Mouse (Mus musculus): ENCODE data around the gene Galnt2. TPM values are rescaled to one million over a fixed set of nuclear protein-coding genes. Genes with fewer than 3 reads are reported as not detected.
A peak's percentile ranks its signal among the peaks of the same experiment; 100 is the strongest.

Gene Galnt2
- polyA plus RNA-seq, 1 experiment = 8.1 TPM

- no peaks in the 10 kb centered on the region for H3K36me3 ChIP-seq (ENCODE audit: control insufficient read depth, insufficient read depth, low read length)
- no peak overlapping the region for H3K4me3 ChIP-seq (ENCODE audit: low read depth, low read length)
- H3K4me1 ChIP-seq (ENCODE audit: control insufficient read depth, insufficient read depth, insufficient read length, low read length) = peaks cover 24% of the 10 kb centered on the region
- no peak for TF ChIP-seq POLR2A (IDR thresholded peaks at IDR 0.05; ENCODE audit: low read depth, low read length)
- TF ChIP-seq CTCF (IDR thresholded peaks at IDR 0.05; ENCODE audit: extremely low read depth, insufficient read length, insufficient replicate concordance, low read depth, low read length) = no peak
- H3K27me3 ChIP-seq (ENCODE audit: control insufficient read depth, insufficient read depth, low read length) = no peaks in the 10 kb centered on the region
- H3K27ac ChIP-seq (ENCODE audit: insufficient read depth, low read depth, low read length) = no peak overlapping the region
- 38% methylated on average over 8 of the region's 8 CpGs for WGBS
Measured at GRCm38 (mm10) chr8:124265798-124266197, 34.6 kb downstream of the Galnt2 start.

DNA sequence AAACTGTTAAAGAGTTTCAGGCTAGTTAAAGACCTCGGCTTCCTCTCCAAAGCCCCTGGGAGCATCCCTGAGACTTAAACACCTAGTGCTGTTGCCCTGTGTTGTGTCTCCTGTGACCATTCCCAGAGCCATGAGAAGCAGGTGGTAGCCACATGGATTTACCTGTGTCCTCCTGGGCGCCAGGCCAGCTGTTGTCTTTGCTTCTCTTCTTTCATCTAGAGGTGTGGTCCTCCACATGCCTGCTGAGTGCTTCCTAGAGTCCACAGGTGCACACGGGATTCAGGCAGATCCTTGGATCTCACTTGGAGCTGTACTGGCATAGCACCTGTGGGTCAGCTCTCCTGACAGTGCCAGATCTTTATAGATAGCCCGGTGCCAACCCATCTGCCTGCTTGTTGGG is 36.0 kb downstream of the Galnt2 start:
- WGBS = 25% methylated on average over 4 of the region's 4 CpGs
- Histone ChIP-seq H3K4me3 (ENCODE audit: low read depth, low read length) (no peak overlapping the region), H3K4me1 (ENCODE audit: control insufficient read depth, insufficient read depth, insufficient read length, low read length) (peaks cover 31% of the 10 kb centered on the region), H3K36me3 (ENCODE audit: control insufficient read depth, insufficient read depth, low read length) (peaks cover 1% of the 10 kb centered on the region; the same call in 1 of the 2 replicates), H3K27me3 (ENCODE audit: control insufficient read depth, insufficient read depth, low read length) (no peaks in the 10 kb centered on the region), H3K27ac (ENCODE audit: insufficient read depth, low read depth, low read length) (peak overlapping the region; percentile 54)
- TF ChIP-seq CTCF (IDR thresholded peaks at IDR 0.05; ENCODE audit: extremely low read depth, insufficient read length, insufficient replicate concordance, low read depth, low read length) = no peak
- TF ChIP-seq POLR2A (IDR thresholded peaks at IDR 0.05; ENCODE audit: low read depth, low read length) = no peak

DNA sequence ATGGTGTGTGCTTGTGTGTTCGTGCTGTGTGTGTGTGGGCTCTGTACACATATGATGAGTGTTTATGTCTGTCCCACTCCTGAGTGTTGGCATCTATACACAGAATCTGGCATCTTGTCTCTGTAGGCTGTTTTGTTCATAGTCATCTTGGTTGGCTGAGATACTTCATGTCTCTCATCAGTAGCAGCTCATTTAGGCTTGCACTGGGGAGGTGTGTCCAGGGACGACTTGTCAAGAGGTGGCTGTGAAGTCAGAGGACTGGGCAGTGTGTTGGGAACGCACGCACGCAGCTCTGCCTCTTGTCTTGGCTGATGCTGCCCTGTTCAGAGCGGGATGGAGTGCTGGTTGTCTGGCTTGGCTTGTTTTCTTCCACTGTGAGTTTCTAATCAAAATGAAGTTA is 39.3 kb downstream of the Galnt2 start:
- no peak for TF ChIP-seq POLR2A (IDR thresholded peaks at IDR 0.05; ENCODE audit: low read depth, low read length)
- no peak for TF ChIP-seq CTCF (IDR thresholded peaks at IDR 0.05; ENCODE audit: extremely low read depth, insufficient read length, insufficient replicate concordance, low read depth, low read length)
- Histone ChIP-seq H3K27me3 (ENCODE audit: control insufficient read depth, insufficient read depth, low read length) (no peaks in the 10 kb centered on the region), H3K27ac (ENCODE audit: insufficient read depth, low read depth, low read length) (no peak overlapping the region), H3K4me3 (ENCODE audit: low read depth, low read length) (no peak overlapping the region), H3K36me3 (ENCODE audit: control insufficient read depth, insufficient read depth, low read length) (peaks cover 3% of the 10 kb centered on the region; the same call in 1 of the 2 replicates), H3K4me1 (ENCODE audit: control insufficient read depth, insufficient read depth, insufficient read length, low read length) (peaks cover 35% of the 10 kb centered on the region)
- whole genome bisulfite sequencing = 94% methylated on average over 6 of the region's 6 CpGs

- no peak for TF ChIP-seq POLR2A (IDR thresholded peaks at IDR 0.05; ENCODE audit: low read depth, low read length)
- TF ChIP-seq CTCF (IDR thresholded peaks at IDR 0.05; ENCODE audit: extremely low read depth, insufficient read length, insufficient replicate concordance, low read depth, low read length) = no peak
- Histone ChIP-seq H3K4me1 (ENCODE audit: control insufficient read depth, insufficient read depth, insufficient read length, low read length) (peaks cover 32% of the 10 kb centered on the region), H3K36me3 (ENCODE audit: control insufficient read depth, insufficient read depth, low read length) (peaks cover 3% of the 10 kb centered on the region; the same call in 1 of the 2 replicates), H3K27ac (ENCODE audit: insufficient read depth, low read depth, low read length) (peak overlapping the region; percentile 75; the same call in 1 of the 2 replicates), H3K27me3 (ENCODE audit: control insufficient read depth, insufficient read depth, low read length) (no peaks in the 10 kb centered on the region), H3K4me3 (ENCODE audit: low read depth, low read length) (no peak overlapping the region)
- WGBS = 75% methylated on average over 11 of the region's 11 CpGs
Measured at GRCm38 (mm10) chr8:124270904-124271303, 39.7 kb downstream of the Galnt2 start.

GRCm38 (mm10) chr8:124271518-124271917 is 40.3 kb downstream of the Galnt2 start:
- H3K27ac ChIP-seq (ENCODE audit: insufficient read depth, low read depth, low read length) = peak overlapping the region; percentile 75
- WGBS = 78% methylated on average over 12 of the region's 12 CpGs
- no peak overlapping the region for H3K4me3 ChIP-seq (ENCODE audit: low read depth, low read length)
- no peaks in the 10 kb centered on the region for H3K27me3 ChIP-seq (ENCODE audit: control insufficient read depth, insufficient read depth, low read length)
- H3K4me1 ChIP-seq (ENCODE audit: control insufficient read depth, insufficient read depth, insufficient read length, low read length) = peaks cover 30% of the 10 kb centered on the region
- H3K36me3 ChIP-seq (ENCODE audit: control insufficient read depth, insufficient read depth, low read length) = peaks cover 3% of the 10 kb centered on the region; the same call in 1 of the 2 replicates
- TF ChIP-seq POLR2A (IDR thresholded peaks at IDR 0.05; ENCODE audit: low read depth, low read length) (no peak), CTCF (IDR thresholded peaks at IDR 0.05; ENCODE audit: extremely low read depth, insufficient read length, insufficient replicate concordance, low read depth, low read length) (no peak)

DNA sequence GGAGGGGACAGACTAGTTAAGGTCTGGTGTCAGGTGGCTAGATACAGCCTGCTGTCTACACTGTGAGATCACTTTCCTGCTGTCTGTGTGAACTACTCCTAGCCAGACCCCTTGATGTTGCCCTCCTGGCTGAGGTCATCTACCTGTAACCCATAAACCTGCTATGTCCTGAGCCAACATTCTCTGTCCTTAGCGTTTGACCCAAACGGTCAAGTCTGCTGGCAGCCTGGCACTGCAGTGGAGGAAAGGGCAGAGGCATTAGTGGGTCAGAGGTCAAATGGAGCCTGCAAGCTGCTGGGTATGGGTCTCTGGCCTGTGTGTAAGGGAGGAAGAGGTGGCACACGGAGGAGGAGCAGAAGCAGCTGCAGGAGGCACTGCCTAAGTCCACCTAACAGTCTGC is 41.6 kb downstream of the Galnt2 start:
- Histone ChIP-seq H3K4me3 (ENCODE audit: low read depth, low read length) (no peak overlapping the region), H3K27ac (ENCODE audit: insufficient read depth, low read depth, low read length) (peak overlapping the region; percentile 72), H3K27me3 (ENCODE audit: control insufficient read depth, insufficient read depth, low read length) (no peaks in the 10 kb centered on the region), H3K36me3 (ENCODE audit: control insufficient read depth, insufficient read depth, low read length) (peaks cover 3% of the 10 kb centered on the region; the same call in 1 of the 2 replicates), H3K4me1 (ENCODE audit: control insufficient read depth, insufficient read depth, insufficient read length, low read length) (peaks cover 26% of the 10 kb centered on the region)
- whole genome bisulfite sequencing = 68% methylated on average over 3 of the region's 3 CpGs
- no peak for TF ChIP-seq CTCF (IDR thresholded peaks at IDR 0.05; ENCODE audit: extremely low read depth, insufficient read length, insufficient replicate concordance, low read depth, low read length)
- no peak for TF ChIP-seq POLR2A (IDR thresholded peaks at IDR 0.05; ENCODE audit: low read depth, low read length)

DNA sequence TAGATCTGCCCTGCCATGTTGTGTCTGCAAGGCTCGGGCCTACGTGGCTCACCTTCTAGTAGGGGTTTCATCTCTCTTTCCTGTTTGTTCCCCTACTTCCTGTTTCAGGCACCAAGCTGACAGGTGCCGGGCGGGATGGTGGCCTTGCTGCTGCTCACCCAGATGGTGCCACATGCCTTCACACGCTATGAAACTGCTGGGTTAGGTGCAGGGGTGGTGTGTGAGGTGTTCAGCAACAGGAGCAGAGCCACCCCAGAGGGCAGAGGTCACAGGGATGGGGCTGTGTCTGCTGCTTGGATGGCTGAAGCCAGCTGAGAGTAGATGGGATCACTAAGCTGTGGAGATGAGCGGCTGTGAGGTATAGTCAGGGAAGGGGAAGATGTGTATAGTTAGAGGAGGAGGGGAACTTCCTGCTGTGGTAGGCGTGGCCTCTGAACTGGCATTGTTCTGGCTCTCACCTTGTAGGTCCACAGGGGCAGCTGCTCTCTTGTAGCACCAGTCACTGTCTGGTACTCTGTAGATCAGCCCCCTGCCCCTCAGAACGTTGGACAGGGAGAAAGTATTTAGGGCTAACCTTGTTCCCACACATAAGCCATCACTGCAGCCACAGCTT is 42.5 kb downstream of the Galnt2 start:
- Histone ChIP-seq H3K4me1 (ENCODE audit: control insufficient read depth, insufficient read depth, insufficient read length, low read length) (peaks cover 33% of the 10 kb centered on the region), H3K4me3 (ENCODE audit: low read depth, low read length) (no peak overlapping the region), H3K27ac (ENCODE audit: insufficient read depth, low read depth, low read length) (peak overlapping the region; percentile 72), H3K27me3 (ENCODE audit: control insufficient read depth, insufficient read depth, low read length) (no peaks in the 10 kb centered on the region), H3K36me3 (ENCODE audit: control insufficient read depth, insufficient read depth, low read length) (peaks cover 3% of the 10 kb centered on the region; the same call in 1 of the 2 replicates)
- TF ChIP-seq CTCF (IDR thresholded peaks at IDR 0.05; ENCODE audit: extremely low read depth, insufficient read length, insufficient replicate concordance, low read depth, low read length) (no peak), POLR2A (IDR thresholded peaks at IDR 0.05; ENCODE audit: low read depth, low read length) (no peak)
- WGBS = 62% methylated on average over 8 of the region's 8 CpGs

All from small intestine, adult 2 months (tissue).